Mouse (Mus musculus) liver, embryonic 14.5 days (tissue): ENCODE measurements around the gene Paqr8. TPM values are rescaled to one million over a fixed set of nuclear protein-coding genes. Genes with fewer than 3 reads are reported as not detected.
A peak's percentile ranks its signal among the peaks of the same experiment; 100 is the strongest.

Source experiments
- ATAC-seq: fragments of 200-750 bp; cut with Nextera tagmentation; 2 replicates; pipeline ENCODE4 v1.8.0; 2017; ENCODE audit warnings: moderate number of reproducible peaks, mild to moderate bottlenecking, moderate library complexity; ENCODE audit not compliant: insufficient read depth
- DNase-seq, 3 experiments: peaks; one replicate each; pipeline ENCODE4 v3.0.0-alpha.2; 2012 to 2013; ENCODE audit warnings: low read depth in 3 of 3, low spot score in 3 of 3
- H3K27ac ChIP-seq: fragments of 300-500 bp; sonication (generic); 2 replicates; pipeline ENCODE4 v1.5.1; 2014; ENCODE audit warnings: moderate library complexity, mild to moderate bottlenecking, control low read depth, inconsistent platforms
- H3K27me3 ChIP-seq: fragments of 300-500 bp; sonication (generic); 2 replicates; pipeline ENCODE4 v1.6.1; 2014; ENCODE audit warnings: mild to moderate bottlenecking, low read length, moderate library complexity; ENCODE audit not compliant: control insufficient read depth, insufficient read depth
- H3K36me3 ChIP-seq: fragments of 300-500 bp; sonication (generic); replicated peaks from 2 replicates; pipeline ENCODE4 v1.6.1; 2014; ENCODE audit warnings: low read depth; ENCODE audit not compliant: control insufficient read depth, insufficient read depth
- H3K4me1 ChIP-seq, 2 experiments: fragments of 200-500 bp in 1 of 2; fragments of 300-500 bp in 1 of 2; sonication (generic) in 1 of 2; replicated peaks; 2 replicates each; pipeline ENCODE4 v1.6.1; 2012 to 2014; ENCODE audit warnings: antibody characterized with exemption in 1 of 2, inconsistent platforms in 1 of 2, low read length in 1 of 2; ENCODE audit not compliant: control insufficient read depth in 2 of 2, insufficient read depth in 2 of 2
- H3K4me2 ChIP-seq: fragments of 300-500 bp; sonication (generic); 2 replicates; pipeline ENCODE4 v1.6.1; 2014; ENCODE audit warnings: low read depth, mild to moderate bottlenecking, control low read depth, moderate library complexity
- H3K4me3 ChIP-seq, 2 experiments: fragments of 200-500 bp in 1 of 2; fragments of 300-500 bp in 1 of 2; sonication (generic) in 1 of 2; 2 replicates each; pipeline ENCODE4 v1.5.1; 2012 to 2014; ENCODE audit warnings: low read depth in 2 of 2, low read length in 2 of 2, mild to moderate bottlenecking in 2 of 2, control low read depth in 1 of 2, inconsistent platforms in 1 of 2, moderate library complexity in 1 of 2; ENCODE audit not compliant: insufficient read depth in 1 of 2
- H3K9ac ChIP-seq: fragments of 300-500 bp; sonication (generic); replicated peaks from 2 replicates; pipeline ENCODE4 v1.6.1; 2014; ENCODE audit warnings: mild to moderate bottlenecking, control low read depth, moderate library complexity
- H3K9me3 ChIP-seq: fragments of 300-500 bp; sonication (generic); 2 replicates; pipeline ENCODE4 v1.6.1; 2016; ENCODE audit warnings: low read length, mixed read lengths; ENCODE audit not compliant: control insufficient read depth
- CTCF ChIP-seq: IDR thresholded peaks from 2 replicates; pipeline ENCODE4 v1.5.1; 2016; ENCODE audit warnings: antibody characterized with exemption, low read depth, control low read depth
- EP300 ChIP-seq: IDR thresholded peaks from 2 replicates; pipeline ENCODE4 v1.6.1; 2016; ENCODE audit warnings: antibody characterized with exemption, low read depth
- WGBS: fragments of 180-500 bp; shearing (Covaris S2); extraction: QIAGEN DNeasy Blood & Tissue Kit; methylation state at CpG from one replicate; pipeline ENCODE4 v1.1.7; 2014; ENCODE audit not compliant: insufficient replicate concordance; 5-methylcytosine and 5-hydroxymethylcytosine counted together
- polyA plus RNA-seq, 2 experiments: library from polyadenylated mRNA; depleted of rRNA in 1 of 2; stranded (reverse) in 1 of 2; unstranded in 1 of 2; fragments of >200 nt; fragmentation: Nextera tagmentation in 1 of 2; extraction: Ambion mirVana in 1 of 2; gene quantifications; 2 replicates each; pipeline versions ENCODE4 v1.2.1 to v1.2.3; 2012 to 2014

The Paqr8 gene
- polyA plus RNA-seq, 2 experiments, result 0.16 to 0.29 TPM

GRCm38 (mm10) chr1:20943016-20943415 is 52.6 kb downstream of the Paqr8 start:
- no peak for ATAC-seq

GRCm38 (mm10) chr1:20951300-20951763 is 60.9 kb downstream of the Paqr8 start, which contains the start of gene Efhc1:
Gene Efhc1 (plus strand): TSS chr1:20951626.
- peak within 1 kb of the TSS; percentile 35; the same call in 1 of the 2 replicates for H3K9ac ChIP-seq
- WGBS, result 2% methylated on average over 18 of the region's 23 CpGs
- H3K4me1 ChIP-seq, result peaks cover 0 to 5% of the 10 kb centered on the region in 2 experiments; a peak in 3 of 4 replicates
- DNase-seq (peak; percentile 64 to 73 (median 66)), ATAC-seq (peak; percentile 94)
- no peaks in the 10 kb centered on the region for H3K36me3 ChIP-seq
- no peaks in the 10 kb centered on the region for H3K9me3 ChIP-seq
- peak within 1 kb of the TSS; percentile 55 to 65 for H3K4me3 ChIP-seq
- no peaks in the 10 kb centered on the region for H3K27me3 ChIP-seq
- no peak for TF ChIP-seq CTCF
- no peak within 1 kb of the TSS for H3K27ac ChIP-seq
- H3K4me2 ChIP-seq, result peak within 1 kb of the TSS; percentile 69

More at GRCm38 (mm10) chr1:20943016-20943415, 52.6 kb downstream of the Paqr8 start:
- Histone ChIP-seq H3K9ac (no peak overlapping the region), H3K4me1 (no peaks in the 10 kb centered on the region), H3K27me3 (no peaks in the 10 kb centered on the region), H3K4me2 (no peak overlapping the region), H3K36me3 (no peaks in the 10 kb centered on the region), H3K9me3 (no peaks in the 10 kb centered on the region), H3K27ac (no peak overlapping the region), H3K4me3 (no peak overlapping the region)
- WGBS, result 83% methylated on average over 2 of the region's 2 CpGs
- TF ChIP-seq EP300, result no peak
- TF ChIP-seq CTCF, result peak; percentile 38
- DNase-seq, result no peak

- H3K9ac ChIP-seq, result peak overlapping the region; percentile 35; the same call in 1 of the 2 replicates
- H3K4me1 ChIP-seq, result peaks cover 0 to 5% of the 10 kb centered on the region in 2 experiments; a peak in 3 of 4 replicates
- WGBS, result 16% methylated on average over 16 of the region's 16 CpGs
- H3K4me2 ChIP-seq, result peak overlapping the region; percentile 69
- DNase-seq (no peak), ATAC-seq (peak; percentile 29)
- no peaks in the 10 kb centered on the region for H3K36me3 ChIP-seq
- H3K27me3 ChIP-seq, result no peaks in the 10 kb centered on the region
- no peaks in the 10 kb centered on the region for H3K9me3 ChIP-seq
- TF ChIP-seq CTCF (no peak), EP300 (no peak)
- H3K27ac ChIP-seq, result no peak overlapping the region
- peak overlapping the region; percentile 55 for H3K4me3 ChIP-seq
Observed at GRCm38 (mm10) chr1:20951799-20952198, 61.4 kb downstream of the Paqr8 start.

- Histone ChIP-seq H3K9me3 (no peaks in the 10 kb centered on the region), H3K27ac (no peak overlapping the region), H3K9ac (no peak overlapping the region), H3K36me3 (no peaks in the 10 kb centered on the region), H3K4me2 (no peak overlapping the region), H3K27me3 (no peaks in the 10 kb centered on the region), H3K4me3 (no peak overlapping the region), H3K4me1 (peaks cover 0 to 5% of the 10 kb centered on the region in 2 experiments; a peak in 3 of 4 replicates)
- no peak for ATAC-seq
- 58% methylated on average over 3 of the region's 3 CpGs for WGBS
- no peak for DNase-seq
- no peak for TF ChIP-seq CTCF
- no peak for TF ChIP-seq EP300
Observed at GRCm38 (mm10) chr1:20954876-20955275, 64.5 kb downstream of the Paqr8 start.

- no peak overlapping the region for H3K27ac ChIP-seq
- no peaks in the 10 kb centered on the region for H3K4me1 ChIP-seq
- no peaks in the 10 kb centered on the region for H3K9me3 ChIP-seq
- H3K27me3 ChIP-seq, result no peaks in the 10 kb centered on the region
- 43% methylated on average over 2 of the region's 2 CpGs for WGBS
- H3K4me2 ChIP-seq, result no peak overlapping the region
- H3K36me3 ChIP-seq, result no peaks in the 10 kb centered on the region
- no peak for ATAC-seq
- no peak overlapping the region for H3K4me3 ChIP-seq
- no peak for DNase-seq
- H3K9ac ChIP-seq, result no peak overlapping the region
- TF ChIP-seq EP300, result no peak
- no peak for TF ChIP-seq CTCF
Observed at GRCm38 (mm10) chr1:20969642-20970041, 79.2 kb downstream of the Paqr8 start.
